In the genomic region with DNA sequence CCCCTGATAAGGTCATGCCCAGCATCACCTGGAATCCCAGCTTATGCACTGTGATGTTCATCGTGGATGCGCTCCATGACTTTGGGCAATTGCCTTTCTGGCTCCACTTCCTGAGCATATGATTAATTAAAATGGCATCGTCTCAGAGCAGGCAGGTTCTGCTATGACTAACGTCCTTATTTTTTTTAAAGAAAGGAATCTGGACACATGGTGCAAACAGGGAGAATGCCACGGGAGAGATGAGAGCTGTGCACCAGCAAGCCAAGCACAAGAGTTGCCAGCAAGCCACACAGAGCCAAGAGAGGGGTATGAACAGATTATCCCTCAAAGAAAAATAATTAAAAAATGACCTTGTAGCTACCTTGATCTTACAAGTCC, we compare ENCODE assay signal across 15 mouse cellular contexts. TPM values are rescaled to one million over a fixed set of nuclear protein-coding genes. Genes with fewer than 3 reads are reported as not detected.
DNase-seq lines count a peak whose midpoint lies in the region; ATAC-seq and TF ChIP-seq lines count a peak whose summit lies in the region.
"Had no signal": no experiment of that assay in that cellular context is flagged by ENCODE, and none has a peak within 500 bp of the region (broad histone marks: within the 10 kb centered on the region; RNA-seq: fewer than 3 reads in every experiment).

No protein-coding gene starts in this region.

- H3K9ac ChIP-seq in stomach, embryonic 16.5 days (ENCODE audit: low read length) = 0 out of 2 replicates have a peak overlapping the region, but pooled peaks have one; percentile 7
- H3K9ac ChIP-seq: embryonic facial prominence, embryonic 12.5 days; forebrain, embryonic 12.5 days; limb, embryonic 15.5 days; liver, postnatal 0 days; midbrain, embryonic 13.5 days had no signal

- H3K27ac ChIP-seq in gastrocnemius, adult 2 months = peak overlapping the region; percentile 61
- peak overlapping the region; percentile 97 for H3K27ac ChIP-seq in layer of hippocampus, adult 2 months
- H3K27ac ChIP-seq in stomach, embryonic 16.5 days (ENCODE audit: low read length) = peak overlapping the region; percentile 87
- H3K27ac ChIP-seq: embryonic facial prominence, embryonic 12.5 days; forebrain, embryonic 12.5 days; hindbrain, embryonic 10.5 days; limb, embryonic 15.5 days; midbrain, embryonic 13.5 days had no signal

- no peak for DNase-seq in gastrocnemius, adult 2 months
- DNase-seq in gastrocnemius, postnatal 4 days (ENCODE audit: low spot score in 2 of 2) = no peak
- DNase-seq in layer of hippocampus, adult 2 months (ENCODE audit: low spot score in 2 of 2) = no peak
- no peak for DNase-seq in layer of hippocampus, postnatal 36 days
- DNase-seq in NIH3T3 (ENCODE audit: low read depth) = peak; percentile 64
- DNase-seq: liver, postnatal 0 days; thymus, adult 2 months had no signal

- 49% methylated on average over 5 of the region's 5 CpGs for WGBS in stomach, embryonic 16.5 days

- intact Hi-C loops in gastrocnemius, adult 2 months (cut with DNase I) = no loop called here

- H3K9me3 ChIP-seq in stomach, embryonic 16.5 days (replicated peaks; ENCODE audit: control insufficient read depth, low read length) = no peaks in the 10 kb centered on the region
- H3K9me3 ChIP-seq: embryonic facial prominence, embryonic 12.5 days; forebrain, embryonic 12.5 days; hindbrain, embryonic 10.5 days; limb, embryonic 15.5 days; midbrain, embryonic 13.5 days had no signal

- H3K4me3 ChIP-seq in gastrocnemius, adult 2 months = no peak overlapping the region
- H3K4me3 ChIP-seq in layer of hippocampus, adult 2 months = no peak overlapping the region; the same call in 1 of the 2 replicates
- H3K4me3 ChIP-seq in stomach, embryonic 16.5 days (replicated peaks; ENCODE audit: low read length) = no peak overlapping the region
- H3K4me3 ChIP-seq: embryonic facial prominence, embryonic 12.5 days; forebrain, embryonic 12.5 days; hindbrain, embryonic 10.5 days; limb, embryonic 15.5 days; midbrain, embryonic 13.5 days; myocyte had no signal

- H3K4me1 ChIP-seq in stomach, embryonic 16.5 days (ENCODE audit: control insufficient read depth, insufficient read depth, low read length) = peaks cover 14% of the 10 kb centered on the region

- no peaks in the 10 kb centered on the region for H3K27me3 ChIP-seq in stomach, embryonic 16.5 days (ENCODE audit: control insufficient read depth, insufficient read depth, low read length)
- H3K27me3 ChIP-seq: embryonic facial prominence, embryonic 12.5 days; forebrain, embryonic 12.5 days; limb, embryonic 15.5 days; midbrain, embryonic 13.5 days had no signal

- peak overlapping the region; percentile 35 for H3K4me2 ChIP-seq in stomach, embryonic 16.5 days (ENCODE audit: low read depth, low read length)
- H3K4me2 ChIP-seq: embryonic facial prominence, embryonic 12.5 days; forebrain, embryonic 12.5 days; midbrain, embryonic 13.5 days had no signal

- no peak for TF ChIP-seq CTCF in gastrocnemius, adult 2 months (IDR thresholded peaks at IDR 0.05)
- TF ChIP-seq CTCF in layer of hippocampus, adult 2 months (conservative IDR thresholded peaks at IDR 0.05) = no peak

- no peak for ATAC-seq in stomach, embryonic 16.5 days (ENCODE audit: insufficient read depth, low FRiP score)
- no peak for ATAC-seq in activated CD4-positive, CD25-positive, alpha-beta regulatory T cell, adult 4 months
- ATAC-seq: liver, postnatal 0 days; midbrain, embryonic 13.5 days had no signal

- H3K36me3 ChIP-seq in stomach, embryonic 16.5 days (ENCODE audit: control insufficient read depth, insufficient read depth, low read length) = no peaks in the 10 kb centered on the region
- H3K36me3 ChIP-seq: embryonic facial prominence, embryonic 12.5 days; forebrain, embryonic 12.5 days; hindbrain, embryonic 10.5 days; limb, embryonic 15.5 days; midbrain, embryonic 13.5 days had no signal

RNA-seq across cellular contexts. Expression of gene Xpnpep1, which starts 1.1 kb away (rescaled TPM):
- 10 to 100 TPM; 41.9 to 48.9 TPM for total RNA-seq in gastrocnemius, adult 2 months (2021)
- 10 to 100 TPM; 85.3 to 91.8 TPM for total RNA-seq in gastrocnemius, postnatal 4 days (2021)
- total RNA-seq in layer of hippocampus, adult 2 months (2021) = 10 to 100 TPM; 78.7 to 82.9 TPM
- total RNA-seq in layer of hippocampus, postnatal 36 days (2021) = 10 to 100 TPM; 87.6 to 88.9 TPM
- polyA plus RNA-seq in stomach, embryonic 16.5 days (2015; fragmentation: Nextera tagmentation; extraction: Ambion mirVana) = 157 and 160 TPM in 2 replicates
- polyA plus RNA-seq in activated CD4-positive, CD25-positive, alpha-beta regulatory T cell, adult 4 months (2017; shearing (Covaris generic)) = 10 to 100 TPM; 56.2 to 64.9 TPM
